Mouse (Mus musculus): ENCODE results near the gene Oas1d. TPM values are rescaled to one million over a fixed set of nuclear protein-coding genes. Genes with fewer than 3 reads are reported as not detected.

Oas1d gene
- polyA plus RNA-seq, 1 experiment from 2014 or later: not detected

DNA sequence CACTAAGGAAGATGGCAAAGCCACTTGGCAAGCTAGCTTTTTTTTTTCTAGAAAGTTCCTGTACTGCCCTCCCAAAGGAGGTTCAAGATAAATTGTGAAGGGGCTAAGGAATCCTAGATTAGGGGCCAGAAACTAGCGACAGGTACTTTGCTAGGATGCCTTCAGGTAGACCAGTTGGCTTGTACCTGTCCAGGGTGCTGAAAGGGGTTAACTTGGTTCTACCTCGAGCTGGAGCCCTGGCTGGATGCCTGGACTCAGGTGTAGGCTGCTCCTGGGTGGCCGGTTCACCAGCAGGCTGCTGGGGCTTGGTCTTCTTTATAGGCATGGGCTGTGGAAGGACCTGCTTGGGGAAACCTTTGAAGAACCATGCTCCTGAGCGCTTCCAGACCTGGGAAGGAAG is 46.7 kb downstream of the Oas1d start:
- Histone ChIP-seq H3K4me3 (no peak overlapping the region), H3K27me3 (ENCODE audit: insufficient read depth, poor library complexity, severe bottlenecking) (no peaks in the 10 kb centered on the region), H3K36me3 (no peaks in the 10 kb centered on the region), H3K4me1 (replicated peaks) (no peaks in the 10 kb centered on the region), H3K27ac (no peak overlapping the region), H3K9me3 (no peaks in the 10 kb centered on the region)
- 59% methylated on average over 4 of the region's 4 CpGs for WGBS
- no peak for DNase-seq (ENCODE audit: low spot score)

DNA sequence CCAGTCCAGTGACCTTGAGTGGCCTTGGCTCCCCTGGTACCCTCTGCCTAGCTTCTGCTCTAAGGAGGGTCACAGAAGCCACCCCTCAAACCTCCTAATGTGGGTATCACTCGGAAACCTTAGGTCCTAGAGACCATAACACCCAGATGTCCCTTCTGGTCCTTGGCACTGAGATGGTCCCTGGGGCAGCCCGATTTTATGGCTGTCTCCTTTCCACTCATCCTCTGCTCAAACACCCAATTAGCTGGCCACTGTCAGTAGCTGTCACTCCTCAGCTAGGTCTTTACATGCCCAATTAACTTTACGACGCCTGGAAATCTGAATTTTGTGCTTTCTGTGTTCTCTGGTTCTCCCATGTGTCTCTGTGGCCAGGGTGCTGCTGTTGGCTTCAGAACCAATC is 51.8 kb downstream of the Oas1d start:
- no peaks in the 10 kb centered on the region for H3K36me3 ChIP-seq
- no peak for DNase-seq (ENCODE audit: low spot score)
- H3K27me3 ChIP-seq (ENCODE audit: insufficient read depth, poor library complexity, severe bottlenecking): no peaks in the 10 kb centered on the region
- no peak overlapping the region for H3K27ac ChIP-seq
- 83% methylated on average over 4 of the region's 4 CpGs for WGBS
- H3K9me3 ChIP-seq: no peaks in the 10 kb centered on the region
- no peak overlapping the region for H3K4me3 ChIP-seq
- H3K4me1 ChIP-seq (replicated peaks): no peaks in the 10 kb centered on the region

DNA sequence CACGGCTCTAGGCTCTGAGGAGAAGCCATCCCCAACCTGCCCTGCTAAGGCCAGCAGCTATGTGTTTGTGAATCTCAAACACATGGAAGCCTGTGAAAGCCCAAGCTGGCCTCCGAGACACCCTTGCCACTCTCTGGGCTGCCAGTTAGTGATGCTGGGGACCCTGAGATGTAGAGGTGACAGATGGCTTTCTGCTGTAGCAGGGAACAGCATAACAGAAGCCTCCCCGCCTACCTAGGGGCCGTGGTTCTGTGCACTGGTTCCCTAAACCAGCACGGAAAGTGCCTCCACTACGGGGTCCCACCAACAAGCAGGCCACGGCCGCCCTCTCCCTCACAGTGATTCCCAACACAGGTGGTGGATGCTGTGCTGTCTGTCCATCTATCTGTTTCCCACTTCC is 52.6 kb downstream of the Oas1d start:
- no peak for DNase-seq (ENCODE audit: low spot score)
- 90% methylated on average over 8 of the region's 8 CpGs for WGBS

DNA sequence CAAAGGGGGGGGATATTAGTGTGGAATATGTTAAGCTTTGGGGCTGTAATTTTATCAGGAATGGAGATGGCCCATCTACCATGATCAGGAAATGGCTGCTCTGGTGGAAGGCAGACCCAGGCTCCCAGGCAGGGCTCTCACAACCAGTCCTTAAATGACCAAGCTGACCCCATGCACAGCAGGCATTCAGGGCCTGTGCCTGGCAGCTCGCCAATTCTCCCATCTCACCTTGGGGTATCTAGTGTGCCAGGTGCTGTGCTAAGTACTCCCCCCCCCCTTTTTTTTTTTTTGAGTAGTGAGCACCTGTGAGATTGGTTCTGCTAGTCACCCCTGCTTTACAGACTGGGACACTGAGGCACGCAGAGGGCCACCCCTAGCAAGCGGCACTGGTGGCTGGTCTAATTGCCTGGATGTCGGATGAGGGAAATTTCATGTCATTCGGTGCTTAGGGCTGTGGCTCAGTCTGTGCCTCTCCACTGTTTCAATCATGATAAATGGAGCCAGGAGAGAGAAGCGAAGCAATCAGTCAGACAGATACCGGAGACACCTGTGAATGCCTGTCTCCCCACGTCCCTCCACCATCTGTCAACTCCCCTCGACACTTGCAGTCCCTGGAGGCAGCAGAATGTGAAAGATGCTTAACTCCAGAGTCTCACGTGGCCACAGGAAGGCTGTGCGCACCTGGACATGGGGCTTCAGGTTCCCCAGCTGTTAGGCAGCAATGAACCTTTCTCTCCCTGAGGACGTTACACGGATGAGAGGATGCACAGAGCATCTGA is 53.2 kb downstream of the Oas1d start:
- H3K9me3 ChIP-seq: no peaks in the 10 kb centered on the region
- 81% methylated on average over 13 of the region's 13 CpGs for WGBS

More for the DNA sequence above, 52.6 kb downstream of the Oas1d start:
- H3K4me1 ChIP-seq (replicated peaks): no peaks in the 10 kb centered on the region
- no peak overlapping the region for H3K4me3 ChIP-seq
- no peak overlapping the region for H3K27ac ChIP-seq
- no peaks in the 10 kb centered on the region for H3K27me3 ChIP-seq (ENCODE audit: insufficient read depth, poor library complexity, severe bottlenecking)
- no peaks in the 10 kb centered on the region for H3K36me3 ChIP-seq
- no peaks in the 10 kb centered on the region for H3K9me3 ChIP-seq

DNA sequence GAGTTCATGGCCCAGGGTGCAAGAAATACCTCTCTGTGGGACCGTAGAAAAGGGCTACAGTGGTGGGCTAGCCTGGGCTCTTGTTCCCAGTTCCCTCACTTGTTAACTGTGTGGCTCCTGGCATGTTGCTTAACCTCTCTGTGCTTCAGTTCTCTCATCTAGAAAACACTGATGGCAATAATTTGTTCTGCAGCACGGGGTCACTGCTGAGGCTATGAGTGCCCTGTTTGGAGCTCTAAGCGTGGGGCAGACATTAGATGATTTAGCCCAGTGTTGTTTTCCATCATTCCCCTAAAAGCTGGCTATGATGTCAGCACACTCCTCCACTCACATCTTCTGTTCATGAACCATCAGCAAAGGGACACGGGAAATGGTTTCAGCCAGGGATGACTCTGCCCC is 53.8 kb downstream of the Oas1d start:
- Histone ChIP-seq H3K4me1 (replicated peaks) (no peaks in the 10 kb centered on the region), H3K27ac (no peak overlapping the region), H3K4me3 (no peak overlapping the region), H3K27me3 (ENCODE audit: insufficient read depth, poor library complexity, severe bottlenecking) (no peaks in the 10 kb centered on the region), H3K9me3 (no peaks in the 10 kb centered on the region), H3K36me3 (no peaks in the 10 kb centered on the region)
- 66% methylated on average over 4 of the region's 4 CpGs for WGBS
- no peak for DNase-seq (ENCODE audit: low spot score)

More for the DNA sequence above, 53.2 kb downstream of the Oas1d start:
- Histone ChIP-seq H3K27ac (no peak overlapping the region), H3K36me3 (no peaks in the 10 kb centered on the region), H3K4me1 (replicated peaks) (no peaks in the 10 kb centered on the region), H3K4me3 (no peak overlapping the region), H3K27me3 (ENCODE audit: insufficient read depth, poor library complexity, severe bottlenecking) (no peaks in the 10 kb centered on the region)
- DNase-seq (ENCODE audit: low spot score): no peak

DNA sequence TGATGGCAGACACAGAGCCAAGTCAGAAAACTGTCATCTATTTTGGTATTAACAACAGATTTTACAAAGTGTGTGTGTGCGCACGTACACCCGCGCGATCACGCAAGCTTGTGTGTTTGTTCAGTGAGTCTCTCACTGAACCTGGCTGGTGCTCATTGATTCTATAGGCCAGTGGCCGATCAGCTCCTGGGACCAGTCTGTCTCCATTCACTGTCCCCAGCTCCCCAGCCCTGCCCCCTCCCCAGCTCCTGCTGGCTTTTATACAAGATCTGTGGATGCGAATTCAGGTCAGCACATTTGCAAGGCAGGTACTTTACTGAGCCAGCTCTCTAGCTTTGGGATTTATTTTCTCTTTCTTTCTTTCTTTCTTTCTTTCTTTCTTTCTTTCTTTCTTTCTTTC is 54.5 kb downstream of the Oas1d start:
- Histone ChIP-seq H3K4me3 (no peak overlapping the region), H3K4me1 (replicated peaks) (no peaks in the 10 kb centered on the region), H3K36me3 (no peaks in the 10 kb centered on the region), H3K9me3 (no peaks in the 10 kb centered on the region), H3K27me3 (ENCODE audit: insufficient read depth, poor library complexity, severe bottlenecking) (no peaks in the 10 kb centered on the region), H3K27ac (no peak overlapping the region)
- 87% methylated on average over 8 of the region's 8 CpGs for WGBS
- no peak for DNase-seq (ENCODE audit: low spot score)

DNA sequence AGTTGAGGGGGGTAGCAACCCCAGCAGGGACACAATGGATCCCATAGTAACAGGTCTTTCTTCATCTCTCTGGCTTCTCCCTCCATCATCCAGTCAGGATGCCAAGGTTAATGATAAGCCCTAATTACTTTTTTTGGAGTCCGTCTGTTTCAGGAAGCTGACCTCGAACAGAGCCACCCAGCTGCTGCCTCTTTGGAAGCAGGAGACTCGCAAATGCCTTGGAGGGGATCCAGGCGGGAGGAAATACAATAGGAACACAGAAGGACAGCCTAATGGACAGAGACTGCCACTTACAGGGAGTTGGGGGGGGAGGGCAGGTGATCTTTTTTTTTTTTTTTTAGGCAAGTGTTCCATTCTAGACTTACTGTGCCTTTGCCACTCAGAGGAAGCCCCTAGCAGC is 55.4 kb downstream of the Oas1d start:
- Histone ChIP-seq H3K4me3 (no peak overlapping the region), H3K4me1 (replicated peaks) (no peaks in the 10 kb centered on the region), H3K36me3 (no peaks in the 10 kb centered on the region), H3K27ac (no peak overlapping the region), H3K27me3 (ENCODE audit: insufficient read depth, poor library complexity, severe bottlenecking) (no peaks in the 10 kb centered on the region), H3K9me3 (no peaks in the 10 kb centered on the region)
- 44% methylated on average over 4 of the region's 4 CpGs for WGBS
- no peak for DNase-seq (ENCODE audit: low spot score)

Other genes starting within 250 kb of the Oas1d start
- 1.7 and 5.8 TPM in 2 replicates for gene Dtx1, start 202.6 kb upstream of the Oas1d start, polyA plus RNA-seq (2016; fragmentation: Nextera tagmentation; extraction: Ambion mirVana)
- gene Oas2, start 164.7 kb upstream of the Oas1d start, polyA plus RNA-seq (2016; fragmentation: Nextera tagmentation; extraction: Ambion mirVana): 0.06 and 0.10 TPM in 2 replicates
- 0.16 TPM in 2 replicates for gene Oas3, start 136.9 kb upstream of the Oas1d start, polyA plus RNA-seq (2016; fragmentation: Nextera tagmentation; extraction: Ambion mirVana)
- not detected in 2 replicates for gene Oas1e, start 119.0 kb upstream of the Oas1d start, polyA plus RNA-seq (2016; fragmentation: Nextera tagmentation; extraction: Ambion mirVana)
- gene Oas1c, start 102.0 kb upstream of the Oas1d start, polyA plus RNA-seq (2016; fragmentation: Nextera tagmentation; extraction: Ambion mirVana): 0.25 and 0.41 TPM in 2 replicates
- gene Oas1f, start 67.2 kb upstream of the Oas1d start, polyA plus RNA-seq (2016; fragmentation: Nextera tagmentation; extraction: Ambion mirVana): not detected in 2 replicates
- gene Oas1h, start 53.1 kb upstream of the Oas1d start, polyA plus RNA-seq (2016; fragmentation: Nextera tagmentation; extraction: Ambion mirVana): 0.09 TPM in 1 of 2 replicates, not detected in the other
- gene Oas1g, start 26.9 kb upstream of the Oas1d start, polyA plus RNA-seq (2016; fragmentation: Nextera tagmentation; extraction: Ambion mirVana): 0.12 TPM in 1 of 2 replicates, not detected in the other
- gene Oas1a, start 7.0 kb upstream of the Oas1d start, polyA plus RNA-seq (2016; fragmentation: Nextera tagmentation; extraction: Ambion mirVana): 0.85 and 1.1 TPM in 2 replicates
- gene Rph3a, start 95.6 kb downstream of the Oas1d start, polyA plus RNA-seq (2016; fragmentation: Nextera tagmentation; extraction: Ambion mirVana): 0.30 and 2.2 TPM in 2 replicates

Measured in hindbrain, embryonic 10.5 days (tissue).